Mouse (Mus musculus): ENCODE results near the gene Cnot3.

- TF ChIP-seq CTCF (IDR thresholded peaks at IDR 0.05; ENCODE audit: low read depth) (no peak), EP300 (IDR thresholded peaks at IDR 0.05; ENCODE audit: low read depth) (no peak)
Measured at GRCm38 (mm10) chr7:3646641-3647040, 1.6 kb downstream of the Cnot3 start.

Data from liver, embryonic 14.5 days (tissue).